Mouse (Mus musculus): ENCODE results near the gene Fkbp8. TPM values are rescaled to one million over a fixed set of nuclear protein-coding genes. Genes with fewer than 3 reads are reported as not detected.
A peak's percentile ranks its signal among the peaks of the same experiment; 100 is the strongest.
"Not testable (repeated sequence)": the region's sequence is repeated elsewhere in the genome, so short reads cannot be mapped to it uniquely, and the experiment has no call there.

Gene Fkbp8
- polyA plus RNA-seq, 1 experiment, result 640 TPM

DNA sequence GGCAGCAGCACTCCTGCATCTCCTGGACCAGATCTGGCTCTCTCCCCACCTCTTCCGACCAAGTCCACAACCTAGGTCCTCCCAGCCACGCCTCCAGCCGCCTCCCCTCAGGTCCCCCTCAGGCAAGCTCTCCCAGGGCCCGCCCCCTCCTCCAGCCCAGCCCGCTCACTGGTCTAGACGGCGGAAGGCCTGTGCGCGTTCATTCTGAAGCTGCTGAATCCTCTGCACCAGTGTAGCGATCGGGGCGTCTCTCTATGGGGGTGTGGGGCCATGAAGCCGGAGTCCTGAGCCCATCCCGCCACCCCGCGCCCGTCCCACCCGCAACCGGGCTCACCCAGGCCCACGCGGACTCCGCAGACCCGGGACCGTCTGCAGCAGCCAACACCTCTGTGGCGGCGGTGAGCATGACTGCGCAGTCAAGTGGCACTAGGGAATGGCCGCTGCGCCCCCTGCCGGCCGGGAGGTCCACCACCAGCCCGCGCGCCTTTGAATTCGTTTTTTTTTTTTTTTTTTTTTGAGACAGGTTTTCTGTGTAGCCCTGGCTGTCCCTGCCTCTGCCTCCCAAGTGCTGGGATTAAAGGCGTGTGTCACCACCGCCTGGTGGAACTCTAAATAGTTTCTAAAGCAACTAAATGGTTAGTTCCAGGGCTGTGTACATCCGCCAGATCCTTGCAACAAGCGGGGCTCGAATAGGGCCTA lies 21.0 kb upstream of the Fkbp8 start, which contains the start of gene Rex1bd:
Gene Rex1bd, minus strand, starts transcription at position 425 of the 699 bp plus-strand sequence.
- TF ChIP-seq POLR2A (IDR thresholded peaks at IDR 0.05; ENCODE audit: control insufficient read depth, extremely low read depth, insufficient read depth, low read length, poor library complexity), result peak; percentile 60; the same call in 1 of the 2 replicates
- TF ChIP-seq CTCF (IDR thresholded peaks at IDR 0.05; ENCODE audit: borderline replicate concordance, control insufficient read depth, extremely low read depth, insufficient read depth, low read length, poor library complexity), result peak; percentile 87; the same call in 1 of the 2 replicates
- Histone ChIP-seq H3K27ac (ENCODE audit: control insufficient read depth, insufficient read depth, low read length) (no peak within 1 kb of the TSS), H3K27me3 (ENCODE audit: control insufficient read depth, insufficient read depth, low read length) (no peaks in the 10 kb centered on the region), H3K4me1 (replicated peaks; ENCODE audit: control insufficient read depth, insufficient read depth, low read length) (peaks cover 26% of the 10 kb centered on the region), H3K36me3 (ENCODE audit: control insufficient read depth, insufficient read depth, low read length) (peaks cover 6% of the 10 kb centered on the region; the same call in 1 of the 2 replicates), H3K4me3 (ENCODE audit: control insufficient read depth, insufficient read depth, low read length) (peak within 1 kb of the TSS; percentile 56)
- 7% methylated on average over 40 of the region's 40 CpGs for WGBS
- DNase-seq, result peak; percentile 94

DNA sequence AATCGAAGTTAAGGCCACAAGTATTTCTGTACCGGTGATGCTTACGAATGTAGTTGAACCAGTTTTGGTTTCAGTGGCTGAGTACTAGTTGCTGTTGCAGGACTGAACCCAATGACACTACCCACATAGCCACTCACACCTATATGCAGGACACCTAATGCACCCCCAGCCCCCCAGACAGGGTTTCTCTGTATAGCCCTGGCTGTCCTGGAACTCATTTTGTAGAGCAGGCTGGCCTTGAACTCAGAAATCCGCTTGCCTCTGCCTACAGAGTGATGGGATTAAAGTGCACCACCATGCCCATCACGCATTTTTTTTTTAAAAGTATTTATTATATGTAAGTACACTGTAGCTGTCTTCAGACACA lies 20.5 kb upstream of the Fkbp8 start:
- no peak for TF ChIP-seq POLR2A (IDR thresholded peaks at IDR 0.05; ENCODE audit: control insufficient read depth, extremely low read depth, insufficient read depth, low read length, poor library complexity)
- no peak for TF ChIP-seq CTCF (IDR thresholded peaks at IDR 0.05; ENCODE audit: borderline replicate concordance, control insufficient read depth, extremely low read depth, insufficient read depth, low read length, poor library complexity)
- Histone ChIP-seq H3K27ac (ENCODE audit: control insufficient read depth, insufficient read depth, low read length) (no peak overlapping the region), H3K4me3 (ENCODE audit: control insufficient read depth, insufficient read depth, low read length) (no peak overlapping the region), H3K36me3 (ENCODE audit: control insufficient read depth, insufficient read depth, low read length) (peaks cover 6% of the 10 kb centered on the region; the same call in 1 of the 2 replicates), H3K27me3 (ENCODE audit: control insufficient read depth, insufficient read depth, low read length) (no peaks in the 10 kb centered on the region), H3K4me1 (replicated peaks; ENCODE audit: control insufficient read depth, insufficient read depth, low read length) (peaks cover 26% of the 10 kb centered on the region)
- DNase-seq, result no peak
- WGBS, result 86% methylated on average over 5 of the region's 5 CpGs

GRCm38 (mm10) chr8:70509281-70509952 lies 18.1 kb upstream of the Fkbp8 start:
- no peak for TF ChIP-seq CTCF (IDR thresholded peaks at IDR 0.05; ENCODE audit: borderline replicate concordance, control insufficient read depth, extremely low read depth, insufficient read depth, low read length, poor library complexity)
- TF ChIP-seq POLR2A (IDR thresholded peaks at IDR 0.05; ENCODE audit: control insufficient read depth, extremely low read depth, insufficient read depth, low read length, poor library complexity), result no peak
- Histone ChIP-seq H3K36me3 (ENCODE audit: control insufficient read depth, insufficient read depth, low read length) (peaks cover 6% of the 10 kb centered on the region; the same call in 1 of the 2 replicates), H3K27ac (ENCODE audit: control insufficient read depth, insufficient read depth, low read length) (no peak overlapping the region), H3K4me1 (replicated peaks; ENCODE audit: control insufficient read depth, insufficient read depth, low read length) (peaks cover 26% of the 10 kb centered on the region), H3K27me3 (ENCODE audit: control insufficient read depth, insufficient read depth, low read length) (no peaks in the 10 kb centered on the region), H3K4me3 (ENCODE audit: control insufficient read depth, insufficient read depth, low read length) (peak overlapping the region; percentile 88)
- 10% methylated on average over 25 of the region's 25 CpGs for WGBS
- no peak for DNase-seq

DNA sequence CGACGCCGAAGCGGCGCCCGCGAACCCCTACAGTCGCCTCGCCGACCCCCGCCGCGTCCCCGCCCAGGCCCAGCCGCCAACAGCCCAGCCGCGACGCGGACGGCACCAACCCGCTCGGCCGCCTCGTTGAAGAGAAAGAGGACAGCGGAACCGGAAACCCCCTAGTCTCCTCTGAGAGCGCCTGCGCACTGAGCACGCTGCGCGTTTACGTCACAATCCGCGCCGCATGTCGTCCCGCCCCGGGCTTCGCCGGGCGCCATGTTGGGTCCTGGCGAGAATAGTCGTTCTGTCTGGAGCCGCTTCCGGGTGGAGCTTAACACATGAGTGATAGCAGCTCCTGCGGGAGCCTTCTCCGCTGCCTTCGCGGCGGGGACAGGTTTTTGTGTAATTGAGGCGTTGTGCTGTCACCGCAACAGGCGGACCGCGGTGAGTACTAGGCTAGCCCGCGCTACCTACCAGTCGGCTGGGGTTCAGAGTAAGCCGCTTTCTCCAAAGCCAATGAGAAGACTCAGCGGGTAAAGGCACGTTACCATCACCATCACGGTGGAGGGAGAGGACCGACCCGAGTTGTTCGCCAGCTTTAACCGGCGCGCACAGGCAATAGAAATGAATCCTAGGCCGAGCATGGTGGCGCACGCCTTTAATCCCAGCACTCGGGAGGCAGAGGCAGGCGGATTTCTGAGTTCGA lies 17.2 kb upstream of the Fkbp8 start, which contains the start of gene Uba52:
Gene Uba52, minus strand, starts transcription at position 574 of the 688 bp plus-strand sequence.
- peak; percentile 96 for DNase-seq
- under 1% methylated on average over 74 of the region's 74 CpGs for WGBS
- peaks cover 6% of the 10 kb centered on the region; the same call in 1 of the 2 replicates for H3K36me3 ChIP-seq (ENCODE audit: control insufficient read depth, insufficient read depth, low read length)
- TF ChIP-seq POLR2A (IDR thresholded peaks at IDR 0.05; ENCODE audit: control insufficient read depth, extremely low read depth, insufficient read depth, low read length, poor library complexity) (peak; percentile 91), CTCF (IDR thresholded peaks at IDR 0.05; ENCODE audit: borderline replicate concordance, control insufficient read depth, extremely low read depth, insufficient read depth, low read length, poor library complexity) (no peak)
- H3K4me3 ChIP-seq (ENCODE audit: control insufficient read depth, insufficient read depth, low read length), result peak within 1 kb of the TSS; percentile 88
- H3K27ac ChIP-seq (ENCODE audit: control insufficient read depth, insufficient read depth, low read length), result peak within 1 kb of the TSS; percentile 89
- no peaks in the 10 kb centered on the region for H3K27me3 ChIP-seq (ENCODE audit: control insufficient read depth, insufficient read depth, low read length)
- peaks cover 26% of the 10 kb centered on the region for H3K4me1 ChIP-seq (replicated peaks; ENCODE audit: control insufficient read depth, insufficient read depth, low read length)

- peak overlapping the region; percentile 89; the same call in 1 of the 2 replicates for H3K27ac ChIP-seq (ENCODE audit: control insufficient read depth, insufficient read depth, low read length)
- not testable (repeated sequence) for DNase-seq; H3K36me3 ChIP-seq (ENCODE audit: control insufficient read depth, insufficient read depth, low read length); H3K27me3 ChIP-seq (ENCODE audit: control insufficient read depth, insufficient read depth, low read length)
- peak overlapping the region; percentile 88 for H3K4me3 ChIP-seq (ENCODE audit: control insufficient read depth, insufficient read depth, low read length)
- WGBS, result 61% methylated on average over 6 of the region's 6 CpGs
- H3K4me1 ChIP-seq (replicated peaks; ENCODE audit: control insufficient read depth, insufficient read depth, low read length), result peaks cover 19% of the 10 kb centered on the region
Observed at GRCm38 (mm10) chr8:70511174-70511573, 16.4 kb upstream of the Fkbp8 start.

DNA sequence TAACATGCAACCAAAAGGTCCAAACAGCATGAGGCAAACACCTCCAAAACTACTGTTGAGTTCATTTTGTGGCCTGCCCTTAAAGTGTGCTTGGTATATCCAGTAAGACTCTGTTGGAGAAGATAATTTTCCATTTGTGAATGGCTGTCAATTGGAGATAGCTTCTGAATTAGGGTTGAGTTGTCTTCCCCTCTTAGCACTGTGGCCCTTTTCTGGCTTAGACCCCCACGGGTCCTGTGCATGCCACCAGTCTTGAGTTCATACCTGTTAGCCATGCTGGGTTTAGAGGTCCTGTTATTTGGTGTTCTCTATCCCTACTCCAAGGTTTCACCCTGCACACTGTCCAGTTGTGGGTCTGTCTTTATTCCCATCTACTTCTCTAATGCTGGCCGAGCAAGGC lies 15.8 kb upstream of the Fkbp8 start:
- 94% methylated on average over 2 of the region's 2 CpGs for WGBS
- H3K4me1 ChIP-seq (replicated peaks; ENCODE audit: control insufficient read depth, insufficient read depth, low read length), result peaks cover 18% of the 10 kb centered on the region
- DNase-seq, result no peak
- TF ChIP-seq POLR2A (IDR thresholded peaks at IDR 0.05; ENCODE audit: control insufficient read depth, extremely low read depth, insufficient read depth, low read length, poor library complexity) (no peak), CTCF (IDR thresholded peaks at IDR 0.05; ENCODE audit: borderline replicate concordance, control insufficient read depth, extremely low read depth, insufficient read depth, low read length, poor library complexity) (no peak)
- no peaks in the 10 kb centered on the region for H3K27me3 ChIP-seq (ENCODE audit: control insufficient read depth, insufficient read depth, low read length)
- no peak overlapping the region for H3K27ac ChIP-seq (ENCODE audit: control insufficient read depth, insufficient read depth, low read length)
- H3K4me3 ChIP-seq (ENCODE audit: control insufficient read depth, insufficient read depth, low read length), result no peak overlapping the region
- peaks cover 6% of the 10 kb centered on the region; the same call in 1 of the 2 replicates for H3K36me3 ChIP-seq (ENCODE audit: control insufficient read depth, insufficient read depth, low read length)

Measured in thymus, adult 2 months (tissue).